Mouse (Mus musculus) brain, adult 2 months (tissue): ENCODE results near the gene Smco2.
A peak's percentile ranks its signal among the peaks of the same experiment; 100 is the strongest.
"Not testable (repeated sequence)": the region's sequence is repeated elsewhere in the genome, so short reads cannot be mapped to it uniquely, and the experiment has no call there.

Experiments used
- DNase-seq: peaks from one replicate; pipeline ENCODE4 v3.0.0; 2011; ENCODE audit warnings: low read depth, low spot score

Gene Smco2

GRCm38 (mm10) chr6:146857386-146857785, 7.5 kb downstream of the Smco2 start:
- peak; percentile 29 for DNase-seq

- DNase-seq: no peak
These were observed 13.2 kb downstream of the Smco2 start for GRCm38 (mm10) chr6:146863154-146863553.

- DNase-seq: not testable (repeated sequence)
These were observed 14.5 kb downstream of the Smco2 start for GRCm38 (mm10) chr6:146864370-146864769.

DNA sequence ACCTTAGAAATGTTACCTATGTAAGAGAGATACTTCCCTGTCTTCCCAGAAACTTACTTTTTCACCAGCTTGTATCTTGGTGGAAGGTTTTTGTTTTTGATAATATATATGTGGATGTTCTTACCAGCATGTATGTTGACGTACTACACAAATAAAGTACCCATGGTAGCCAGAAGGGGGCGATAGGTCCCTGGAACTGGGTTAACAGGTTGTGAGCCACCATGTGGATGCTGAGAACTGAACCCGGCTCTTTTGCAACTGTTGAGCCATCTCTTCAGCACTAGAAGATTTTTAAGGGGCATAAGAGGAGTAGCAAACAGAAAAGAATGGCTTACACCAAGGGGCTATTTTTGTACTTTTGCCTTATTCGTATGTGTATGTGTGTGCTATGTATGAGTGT, 15.8 kb downstream of the Smco2 start:
- DNase-seq: no peak

- no peak for DNase-seq
These were observed 22.1 kb downstream of the Smco2 start for GRCm38 (mm10) chr6:146871975-146872374.

DNA sequence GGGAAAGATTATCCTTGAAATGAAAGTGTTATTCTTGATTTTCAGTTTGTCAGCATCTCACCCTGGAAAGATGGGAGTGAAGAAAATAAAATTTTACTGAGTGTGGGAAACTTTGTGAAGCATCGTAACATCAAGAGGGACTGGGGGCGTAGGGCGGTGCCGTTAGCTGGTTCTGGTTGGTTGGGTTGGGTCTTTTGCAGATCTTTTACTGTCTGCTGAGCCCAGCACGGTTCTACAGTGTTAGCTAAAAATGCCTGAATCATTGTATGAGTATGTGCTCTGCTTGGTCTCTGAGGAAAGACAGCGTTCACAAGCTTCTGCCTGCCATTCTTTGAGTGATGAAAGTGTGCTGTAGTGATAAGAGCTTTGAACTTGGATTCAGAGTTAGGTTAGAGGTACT, 24.5 kb downstream of the Smco2 start:
- DNase-seq: no peak

DNA sequence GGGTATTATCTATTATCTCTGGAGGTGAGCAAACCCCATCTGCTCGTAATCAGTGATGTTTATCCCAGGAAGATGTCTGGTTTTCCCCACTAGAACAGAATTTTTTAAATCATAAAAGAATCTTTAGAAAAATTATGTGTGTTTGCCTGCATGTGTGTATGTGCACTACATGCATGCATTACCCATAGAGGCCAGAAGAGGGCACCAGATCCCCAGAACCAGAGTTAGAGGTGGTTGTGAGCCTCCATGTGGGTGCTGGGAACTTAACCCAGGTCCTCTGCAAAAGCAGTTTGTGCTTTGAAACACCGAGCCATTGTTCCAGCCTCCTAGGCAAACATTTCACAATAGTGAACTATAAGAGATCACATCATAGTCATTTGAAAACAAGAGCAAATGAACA, 26.9 kb downstream of the Smco2 start:
- no peak for DNase-seq

- DNase-seq: peak; percentile 94
These were observed 27.6 kb downstream of the Smco2 start for GRCm38 (mm10) chr6:146877425-146878045.

GRCm38 (mm10) chr6:146878926-146879325, 29.0 kb downstream of the Smco2 start:
- DNase-seq: peak; percentile 63

- no peak for DNase-seq
These were observed 30.0 kb downstream of the Smco2 start for GRCm38 (mm10) chr6:146879856-146880255.

- DNase-seq: peak; percentile 24
These were observed 30.4 kb downstream of the Smco2 start for GRCm38 (mm10) chr6:146880296-146880695.

DNA sequence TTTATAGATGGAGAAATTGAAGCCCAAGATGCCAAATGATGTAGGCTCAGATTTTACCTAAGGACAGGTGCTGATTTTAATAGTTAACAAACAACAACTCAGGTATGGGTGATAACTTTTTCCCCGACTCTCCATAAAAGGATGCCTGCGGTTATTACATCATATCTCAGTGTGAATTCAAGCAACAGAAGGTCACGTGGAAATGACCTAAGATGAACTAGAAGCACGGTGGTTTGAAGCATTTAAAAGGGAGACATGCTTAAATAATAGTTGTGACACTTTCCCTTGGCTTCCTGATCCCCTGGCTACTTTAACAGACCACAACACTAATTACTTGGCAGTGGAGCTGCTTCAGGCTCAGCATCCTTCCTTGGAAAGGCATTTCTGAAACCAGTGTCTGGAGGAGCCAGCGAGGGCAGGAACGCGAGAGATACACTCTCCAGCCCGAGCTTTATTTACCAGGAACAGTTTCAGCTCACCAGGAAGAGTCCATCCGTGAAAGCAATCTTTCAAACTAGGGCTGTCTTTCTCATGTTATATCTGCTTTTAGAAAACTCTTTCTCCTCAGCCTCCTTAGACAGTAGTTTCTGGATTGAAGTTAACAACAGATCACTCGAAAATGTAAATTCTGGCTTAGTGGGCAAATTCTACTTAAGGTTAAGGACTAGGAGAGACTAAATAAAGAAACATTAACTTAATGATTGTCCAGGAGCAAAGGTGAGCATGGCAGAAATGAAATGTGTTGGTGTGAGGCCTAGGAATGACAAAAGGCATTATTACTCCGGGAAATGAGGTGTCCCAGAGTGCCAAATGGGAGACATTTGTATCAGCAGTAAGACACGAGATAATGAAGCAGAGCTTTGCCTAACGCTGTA, 32.2 kb downstream of the Smco2 start:
- DNase-seq: no peak

GRCm38 (mm10) chr6:146883426-146883825, 33.5 kb downstream of the Smco2 start:
- DNase-seq: peak; percentile 71

GRCm38 (mm10) chr6:146884171-146884570, 34.3 kb downstream of the Smco2 start:
- no peak for DNase-seq

- peak; percentile 60 for DNase-seq
These were observed 34.9 kb downstream of the Smco2 start for GRCm38 (mm10) chr6:146884851-146885250.

DNA sequence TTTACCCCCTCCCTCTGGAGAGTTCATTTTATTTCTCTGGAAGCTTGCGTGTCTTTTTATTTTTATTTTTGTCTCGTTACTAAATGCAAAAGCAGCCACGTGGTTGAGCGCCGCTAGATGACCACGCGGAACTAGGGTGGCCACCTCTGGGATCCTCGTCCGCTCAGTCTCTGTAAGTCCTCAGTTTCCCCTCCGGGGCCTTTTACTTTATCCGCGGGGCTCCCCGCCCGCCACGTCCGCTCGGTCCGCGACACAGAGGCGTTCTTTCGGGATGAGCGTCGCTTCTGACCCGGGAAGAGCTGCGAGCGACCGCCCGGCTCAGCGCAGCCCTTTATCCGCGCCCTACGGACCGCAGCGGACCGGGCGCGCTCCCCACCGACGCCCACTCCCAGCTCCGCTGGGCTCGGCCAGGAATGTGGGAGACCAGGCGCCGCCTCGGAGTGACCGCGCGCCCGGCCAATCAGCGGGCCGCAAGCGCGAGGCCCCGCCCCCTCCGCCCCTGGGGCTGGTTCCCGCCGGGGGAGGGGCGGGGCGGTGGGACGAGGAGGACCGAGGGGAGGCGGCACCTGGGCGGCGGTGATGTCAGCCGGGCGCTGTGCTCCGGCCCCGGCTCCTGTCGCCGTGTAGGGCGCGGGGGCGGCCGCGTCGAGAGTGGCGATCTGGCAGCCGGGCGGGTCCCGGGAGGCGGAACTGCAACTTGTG, 38.2 kb downstream of the Smco2 start, which contains the start of gene Ppfibp1:
Gene Ppfibp1 (plus strand): TSS at position 530 of the 702 bp plus-strand sequence.
- DNase-seq: peak; percentile 89

- no peak for DNase-seq
These were observed 39.0 kb downstream of the Smco2 start for GRCm38 (mm10) chr6:146888660-146889490.

DNA sequence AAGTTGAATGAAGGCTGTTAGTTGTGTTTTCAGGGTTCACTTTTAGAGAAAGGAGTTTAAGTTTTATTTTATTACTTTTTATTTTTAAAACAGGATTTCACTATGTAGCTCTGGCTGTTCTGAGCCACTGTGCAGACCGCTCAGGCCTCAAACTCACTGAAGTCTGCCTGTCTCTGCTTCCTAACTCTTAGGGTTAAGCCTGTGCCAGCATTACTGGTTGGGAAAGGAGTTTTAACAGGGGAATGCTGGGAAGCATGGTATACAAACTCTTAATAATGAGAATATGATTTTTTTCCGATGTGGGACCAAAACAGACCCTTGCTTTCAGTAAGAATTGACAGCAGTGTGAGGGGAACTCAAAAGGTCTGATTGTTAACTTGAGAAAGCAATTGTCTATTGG, 40.3 kb downstream of the Smco2 start:
- DNase-seq: no peak

- no peak for DNase-seq
These were observed 40.7 kb downstream of the Smco2 start for GRCm38 (mm10) chr6:146890633-146891032.

DNA sequence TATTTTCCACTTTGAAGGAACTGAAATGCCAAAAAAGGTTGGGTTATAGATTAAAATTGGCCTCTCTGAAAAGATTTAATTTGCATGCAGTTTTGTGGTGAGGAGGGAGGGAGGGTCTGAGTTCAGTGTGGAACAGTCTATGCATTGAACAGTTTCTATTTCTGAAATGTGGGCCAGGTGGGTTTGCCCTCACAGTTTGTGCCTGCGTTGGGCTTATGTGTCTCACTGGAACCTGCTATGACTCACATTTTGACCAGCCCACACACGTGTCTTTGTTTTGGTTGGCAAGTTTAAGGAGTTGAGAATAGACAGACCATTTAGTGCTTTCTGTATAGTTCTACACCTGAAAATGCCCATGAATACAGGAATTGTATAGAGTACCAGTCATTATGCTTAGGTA, 44.0 kb downstream of the Smco2 start:
- DNase-seq: peak; percentile 52

- DNase-seq: no peak
These were observed 48.8 kb downstream of the Smco2 start for GRCm38 (mm10) chr6:146898709-146899108.
